Mouse (Mus musculus) right cerebral cortex, adult 2 months (tissue): ENCODE results near the gene Ankrd61.

Experiments used
- DNase-seq, 2 experiments: peaks; one replicate each; pipeline ENCODE4 v3.0.0; 2021 to 2022; ENCODE audit warnings: low spot score in 2 of 2

Gene Ankrd61

GRCm38 (mm10) chr5:143893396-143893795, 4.1 kb downstream of the Ankrd61 start:
- DNase-seq: no peak

- peak in 1 of 2 experiments; percentile 24 for DNase-seq
Observed at GRCm38 (mm10) chr5:143892255-143892886, 5.1 kb downstream of the Ankrd61 start.

GRCm38 (mm10) chr5:143890741-143891140, 6.7 kb downstream of the Ankrd61 start:
- no peak for DNase-seq

- DNase-seq: no peak
Observed at GRCm38 (mm10) chr5:143885274-143885673, 12.2 kb downstream of the Ankrd61 start.

GRCm38 (mm10) chr5:143874571-143874970, 22.9 kb downstream of the Ankrd61 start:
- DNase-seq: no peak

- no peak for DNase-seq
Observed at GRCm38 (mm10) chr5:143871547-143872169, 25.8 kb downstream of the Ankrd61 start.
